Mouse (Mus musculus) embryonic facial prominence, embryonic 11.5 days (tissue): ENCODE measurements around the gene Tlr5. TPM values are rescaled to one million over a fixed set of nuclear protein-coding genes. Genes with fewer than 3 reads are reported as not detected.

Source experiments
- ATAC-seq: fragments of 200-750 bp; cut with Nextera tagmentation; replicated peaks from 2 replicates; pipeline ENCODE4 v1.8.0; 2017; ENCODE audit warnings: low read depth; ENCODE audit not compliant: insufficient number of reproducible peaks, low FRiP score, low TSS enrichment
- DNase-seq: peaks from one replicate; pipeline ENCODE4 v3.0.0-alpha.2; 2015; ENCODE audit warnings: low spot score
- H3K27ac ChIP-seq: fragments of 300-500 bp; sonication (generic); replicated peaks from 2 replicates; pipeline ENCODE4 v1.5.1; 2014; ENCODE audit warnings: mild to moderate bottlenecking, low read depth, low read length, control low read depth
- H3K27me3 ChIP-seq: fragments of 300-500 bp; sonication (generic); 2 replicates; pipeline ENCODE4 v1.6.1; 2014; ENCODE audit warnings: mild to moderate bottlenecking, low read length, moderate library complexity, mixed read lengths; ENCODE audit not compliant: control insufficient read depth, insufficient read depth
- H3K36me3 ChIP-seq: fragments of 300-500 bp; sonication (generic); replicated peaks from 2 replicates; pipeline ENCODE4 v1.6.1; 2014; ENCODE audit warnings: low read depth, mild to moderate bottlenecking, low read length, moderate library complexity, mixed read lengths; ENCODE audit not compliant: control insufficient read depth, insufficient read depth
- H3K4me1 ChIP-seq: fragments of 300-500 bp; sonication (generic); 2 replicates; pipeline ENCODE4 v1.6.1; 2014; ENCODE audit warnings: low read length, mixed read lengths; ENCODE audit not compliant: control insufficient read depth, insufficient read depth
- H3K4me2 ChIP-seq: fragments of 300-500 bp; sonication (generic); 2 replicates; pipeline ENCODE4 v1.6.1; 2014; ENCODE audit warnings: low read depth, mild to moderate bottlenecking, control low read depth, low read length, moderate library complexity
- H3K4me3 ChIP-seq: fragments of 300-500 bp; sonication (generic); 2 replicates; pipeline ENCODE4 v1.5.1; 2014; ENCODE audit warnings: low read depth, low read length, control low read depth
- H3K9ac ChIP-seq: fragments of 300-500 bp; sonication (generic); replicated peaks from 2 replicates; pipeline ENCODE4 v1.6.1; 2014; ENCODE audit warnings: mild to moderate bottlenecking, control low read depth, low read length
- H3K9me3 ChIP-seq: fragments of 300-500 bp; sonication (generic); replicated peaks from 2 replicates; pipeline ENCODE4 v1.6.1; 2016; ENCODE audit warnings: mild to moderate bottlenecking, low read length, inconsistent platforms, mixed read lengths; ENCODE audit not compliant: control insufficient read depth
- WGBS: fragments of 180-500 bp; shearing (Covaris S2); extraction: QIAGEN DNeasy Blood & Tissue Kit; methylation state at CpG from one replicate; pipeline ENCODE4 v1.1.7; 2014; 5-methylcytosine and 5-hydroxymethylcytosine counted together
- polyA plus RNA-seq: library from polyadenylated mRNA; unstranded; fragments of >200 nt; fragmentation: Nextera tagmentation; extraction: Ambion mirVana; gene quantifications from 2 replicates; pipeline ENCODE4 v1.2.1, GENCODE M21; 2014

Tlr5 gene
- polyA plus RNA-seq, 1 experiment from 2014 or later, result 0.59 TPM

- no peaks in the 10 kb centered on the region; the same call in 1 of the 2 replicates for H3K27me3 ChIP-seq
- 83% methylated on average over 16 of the region's 16 CpGs for WGBS
Measured at GRCm38 (mm10) chr1:182957001-182957757, 2.6 kb downstream of the Tlr5 start.

GRCm38 (mm10) chr1:182957826-182958544 lies 3.4 kb downstream of the Tlr5 start:
- ATAC-seq, result no peak
- peaks cover 4% of the 10 kb centered on the region; the same call in 1 of the 2 replicates for H3K4me1 ChIP-seq
- H3K9ac ChIP-seq, result no peak overlapping the region; the same call in 1 of the 2 replicates
- H3K4me2 ChIP-seq, result no peak overlapping the region
- no peak overlapping the region for H3K4me3 ChIP-seq
- no peaks in the 10 kb centered on the region for H3K9me3 ChIP-seq
- H3K27ac ChIP-seq, result no peak overlapping the region
- WGBS, result 77% methylated on average over 13 of the region's 13 CpGs
- no peak for DNase-seq
- no peaks in the 10 kb centered on the region for H3K36me3 ChIP-seq
- no peaks in the 10 kb centered on the region; the same call in 1 of the 2 replicates for H3K27me3 ChIP-seq

More at GRCm38 (mm10) chr1:182957001-182957757, 2.6 kb downstream of the Tlr5 start:
- ATAC-seq (no peak), DNase-seq (no peak)
- Histone ChIP-seq H3K4me2 (no peak overlapping the region), H3K9ac (no peak overlapping the region; the same call in 1 of the 2 replicates), H3K9me3 (no peaks in the 10 kb centered on the region), H3K27ac (no peak overlapping the region), H3K4me3 (no peak overlapping the region), H3K36me3 (no peaks in the 10 kb centered on the region), H3K4me1 (peaks cover 4% of the 10 kb centered on the region; the same call in 1 of the 2 replicates)

GRCm38 (mm10) chr1:182958824-182959223 lies 4.2 kb downstream of the Tlr5 start:
- 32% methylated on average over 3 of the region's 3 CpGs for WGBS
- Histone ChIP-seq H3K27ac (no peak overlapping the region), H3K9me3 (no peaks in the 10 kb centered on the region), H3K27me3 (no peaks in the 10 kb centered on the region; the same call in 1 of the 2 replicates), H3K4me2 (peak overlapping the region; percentile 79; the same call in 1 of the 2 replicates), H3K9ac (peak overlapping the region; percentile 1), H3K4me1 (peaks cover 4% of the 10 kb centered on the region; the same call in 1 of the 2 replicates), H3K4me3 (no peak overlapping the region), H3K36me3 (no peaks in the 10 kb centered on the region)
- DNase-seq, result no peak
- ATAC-seq, result no peak

- no peak overlapping the region for H3K27ac ChIP-seq
- peaks cover 2% of the 10 kb centered on the region; the same call in 1 of the 2 replicates for H3K4me1 ChIP-seq
- no peak for ATAC-seq
Measured at GRCm38 (mm10) chr1:182959251-182959691, 4.7 kb downstream of the Tlr5 start.

GRCm38 (mm10) chr1:182959811-182960455 lies 5.3 kb downstream of the Tlr5 start:
- peak; percentile 60; the same call in 1 of the 2 replicates for ATAC-seq
- H3K27me3 ChIP-seq, result no peaks in the 10 kb centered on the region; the same call in 1 of the 2 replicates
- 0 out of 2 replicates have a peak overlapping the region, but pooled peaks have one; percentile 5 for H3K9ac ChIP-seq
- H3K36me3 ChIP-seq, result no peaks in the 10 kb centered on the region
- no peak overlapping the region for H3K27ac ChIP-seq
- H3K4me2 ChIP-seq, result peak overlapping the region; percentile 79
- DNase-seq, result peak; percentile 92
- no peaks in the 10 kb centered on the region for H3K9me3 ChIP-seq
- under 1% methylated on average over 20 of the region's 20 CpGs for WGBS
- H3K4me3 ChIP-seq, result peak overlapping the region; percentile 33
- H3K4me1 ChIP-seq, result no peaks in the 10 kb centered on the region

More at GRCm38 (mm10) chr1:182959251-182959691, 4.7 kb downstream of the Tlr5 start:
- WGBS, result under 1% methylated on average over 17 of the region's 17 CpGs
- Histone ChIP-seq H3K9me3 (no peaks in the 10 kb centered on the region), H3K4me2 (peak overlapping the region; percentile 79), H3K36me3 (no peaks in the 10 kb centered on the region), H3K4me3 (peak overlapping the region; percentile 33), H3K9ac (peak overlapping the region; percentile 1), H3K27me3 (no peaks in the 10 kb centered on the region; the same call in 1 of the 2 replicates)
- DNase-seq, result peak; percentile 45

GRCm38 (mm10) chr1:182961076-182961475 lies 6.5 kb downstream of the Tlr5 start:
- no peaks in the 10 kb centered on the region; the same call in 1 of the 2 replicates for H3K27me3 ChIP-seq
- DNase-seq, result no peak
- ATAC-seq, result no peak
- H3K4me3 ChIP-seq, result no peak overlapping the region
- H3K9me3 ChIP-seq, result no peaks in the 10 kb centered on the region
- no peak overlapping the region for H3K9ac ChIP-seq
- no peak overlapping the region for H3K4me2 ChIP-seq
- no peak overlapping the region for H3K27ac ChIP-seq
- H3K36me3 ChIP-seq, result no peaks in the 10 kb centered on the region
- 71% methylated on average over 5 of the region's 5 CpGs for WGBS
- H3K4me1 ChIP-seq, result no peaks in the 10 kb centered on the region

- Histone ChIP-seq H3K4me3 (no peak overlapping the region), H3K27ac (no peak overlapping the region), H3K27me3 (no peaks in the 10 kb centered on the region), H3K36me3 (no peaks in the 10 kb centered on the region), H3K4me1 (no peaks in the 10 kb centered on the region), H3K4me2 (no peak overlapping the region), H3K9ac (no peak overlapping the region), H3K9me3 (no peaks in the 10 kb centered on the region)
- ATAC-seq, result no peak
- no peak for DNase-seq
- 52% methylated on average over 5 of the region's 5 CpGs for WGBS
Measured at GRCm38 (mm10) chr1:182963329-182963728, 8.7 kb downstream of the Tlr5 start.
